Mouse (Mus musculus) midbrain, postnatal 0 days (tissue): ENCODE measurements around the gene Kcp. TPM values are rescaled to one million over a fixed set of nuclear protein-coding genes. Genes with fewer than 3 reads are reported as not detected.

Experiments
- ATAC-seq: fragments of 200-750 bp; cut with Nextera tagmentation; 2 replicates; pipeline ENCODE4 v1.8.0; 2017; ENCODE audit warnings: moderate number of reproducible peaks, mild to moderate bottlenecking, moderate TSS enrichment, moderate library complexity; ENCODE audit not compliant: low FRiP score
- DNase-seq: peaks from one replicate; pipeline ENCODE4 v3.0.0-alpha.2; 2015; ENCODE audit warnings: low spot score
- H3K27ac ChIP-seq: fragments of 300-500 bp; sonication (generic); 2 replicates; pipeline ENCODE4 v1.5.1; 2014; ENCODE audit warnings: low read depth, mild to moderate bottlenecking, low read length, mixed read lengths
- H3K27me3 ChIP-seq: fragments of 300-500 bp; sonication (generic); 2 replicates; pipeline ENCODE4 v1.6.1; 2014; ENCODE audit warnings: low read length, control low read depth, mixed read lengths; ENCODE audit not compliant: insufficient read depth
- H3K36me3 ChIP-seq: fragments of 300-500 bp; sonication (generic); 2 replicates; pipeline ENCODE4 v1.6.1; 2014; ENCODE audit warnings: low read length, control low read depth, mixed read lengths; ENCODE audit not compliant: insufficient read depth
- H3K4me1 ChIP-seq: fragments of 300-500 bp; sonication (generic); 2 replicates; pipeline ENCODE4 v1.6.1; 2014; ENCODE audit warnings: mild to moderate bottlenecking, control low read depth, antibody characterized with exemption, low read length, mixed read lengths; ENCODE audit not compliant: insufficient read depth
- H3K4me2 ChIP-seq: fragments of 300-500 bp; sonication (generic); 2 replicates; pipeline ENCODE4 v1.6.1; 2014; ENCODE audit warnings: low read depth, mild to moderate bottlenecking, low read length, mixed read lengths; ENCODE audit not compliant: poor library complexity, severe bottlenecking
- H3K4me3 ChIP-seq: fragments of 300-500 bp; sonication (generic); 2 replicates; pipeline ENCODE4 v1.5.1; 2014; ENCODE audit warnings: low read depth, mild to moderate bottlenecking, low read length, moderate library complexity
- H3K9ac ChIP-seq: fragments of 300-500 bp; sonication (generic); replicated peaks from 2 replicates; pipeline ENCODE4 v1.6.1; 2014; ENCODE audit warnings: mild to moderate bottlenecking, low read length, moderate library complexity, mixed read lengths; ENCODE audit not compliant: poor library complexity, severe bottlenecking
- H3K9me3 ChIP-seq: fragments of 300-500 bp; sonication (generic); 2 replicates; pipeline ENCODE4 v1.6.1; 2016; ENCODE audit warnings: low read length, control low read depth
- CTCF ChIP-seq: IDR thresholded peaks from 2 replicates; pipeline ENCODE4 v1.5.1; 2016; ENCODE audit warnings: antibody characterized with exemption, mild to moderate bottlenecking
- WGBS: fragments of 180-500 bp; shearing (Covaris S2); extraction: QIAGEN DNeasy Blood & Tissue Kit; methylation state at CpG from one replicate; pipeline ENCODE4 v1.1.7; 2014; 5-methylcytosine and 5-hydroxymethylcytosine counted together
- polyA plus RNA-seq: library from polyadenylated mRNA; unstranded; fragments of >200 nt; fragmentation: Nextera tagmentation; extraction: Ambion mirVana; gene quantifications from 2 replicates; pipeline ENCODE4 v1.2.1, GENCODE M21; 2015
- total RNA-seq: library from RNA; depleted of rRNA; stranded (reverse); fragments of >200 nt; gene quantifications from 2 replicates; pipeline ENCODE4 v1.2.3, GENCODE M21; 2014; rRNA removed

Kcp gene
- total RNA-seq: 16.3 and 27.0 TPM in 2 replicates
- polyA plus RNA-seq: 8.9 and 9.0 TPM in 2 replicates

DNA sequence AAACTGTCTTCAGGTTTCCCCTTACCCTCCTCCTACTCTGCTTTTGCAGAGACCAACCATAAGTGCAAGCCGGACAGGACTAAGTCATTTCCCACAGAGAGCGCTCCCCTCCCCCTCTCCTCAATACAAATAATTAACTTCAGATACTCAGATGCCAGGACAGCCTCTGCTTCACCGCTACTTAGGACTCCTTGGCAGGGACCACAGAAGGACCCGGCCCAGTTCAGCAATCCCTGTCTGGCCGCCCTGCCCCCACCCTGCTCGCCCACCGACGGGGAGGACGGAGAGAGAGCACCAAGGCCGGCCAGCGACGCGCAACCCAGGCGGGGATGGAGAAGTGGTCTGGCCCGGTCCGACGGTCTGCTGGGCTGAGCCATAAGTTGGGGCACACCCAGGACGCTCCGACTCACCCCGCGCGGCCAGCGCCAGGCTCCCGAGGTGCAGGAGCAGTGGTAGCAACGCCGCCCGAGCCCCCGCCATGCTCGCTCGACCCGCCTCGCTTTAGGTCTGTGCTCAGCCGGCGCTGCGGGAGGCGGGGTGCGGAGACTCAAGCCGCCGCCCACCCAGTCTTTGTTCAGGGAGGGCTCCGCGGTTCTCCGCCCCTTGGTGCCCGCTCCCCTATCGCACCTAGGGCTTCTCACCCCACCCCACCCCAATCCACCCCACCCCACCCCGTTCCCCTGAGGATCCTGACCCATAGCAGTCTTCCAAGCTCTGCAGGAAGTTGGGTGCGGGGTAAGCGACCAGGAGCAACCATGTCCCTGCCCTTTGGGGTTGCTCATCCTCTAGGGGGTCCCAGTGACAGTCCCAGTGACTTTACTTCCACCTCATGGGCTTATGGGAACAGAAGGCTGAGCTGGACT is at the start of gene Kcp:
Gene Kcp (minus strand): TSS at position 506 of the 863 bp plus-strand sequence.
- Histone ChIP-seq H3K36me3 (no peaks in the 10 kb centered on the region), H3K4me3 (peak within 1 kb of the TSS; percentile 47), H3K9me3 (no peaks in the 10 kb centered on the region), H3K9ac (peak within 1 kb of the TSS; percentile 50), H3K4me1 (peaks cover under 1% of the 10 kb centered on the region; the same call in 1 of the 2 replicates), H3K4me2 (peak within 1 kb of the TSS; percentile 62), H3K27ac (no peak within 1 kb of the TSS), H3K27me3 (peaks cover 19% of the 10 kb centered on the region; the same call in 1 of the 2 replicates)
- DNase-seq (no peak), ATAC-seq (peak; percentile 44; the same call in 1 of the 2 replicates)
- TF ChIP-seq CTCF: no peak
- WGBS: 3% methylated on average over 40 of the region's 47 CpGs

DNA sequence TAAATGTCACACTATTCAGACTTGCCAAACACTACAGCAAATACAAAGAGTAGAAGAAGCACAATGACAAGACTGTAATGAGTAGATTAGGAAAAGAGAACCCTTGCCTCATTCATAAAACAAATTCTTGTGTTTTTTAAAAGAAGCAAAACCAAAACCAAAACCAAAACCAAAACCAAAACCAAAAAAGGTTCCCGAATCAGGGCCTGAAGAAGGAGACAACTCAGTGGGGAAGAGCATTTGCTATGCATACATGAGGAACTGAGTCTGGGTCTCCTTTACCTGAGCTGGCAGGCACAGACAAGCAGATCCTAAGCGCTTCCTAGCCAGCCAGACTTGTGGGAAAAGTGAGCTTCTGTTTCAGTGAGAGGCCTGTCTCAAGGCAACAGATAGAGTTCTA is 49.4 kb upstream of the Kcp start:
- Histone ChIP-seq H3K27me3 (no peaks in the 10 kb centered on the region), H3K9me3 (no peaks in the 10 kb centered on the region), H3K4me2 (no peak overlapping the region), H3K9ac (no peak overlapping the region), H3K27ac (no peak overlapping the region), H3K4me1 (no peaks in the 10 kb centered on the region), H3K36me3 (peaks cover 56% of the 10 kb centered on the region), H3K4me3 (no peak overlapping the region)
- 94% methylated on average over 2 of the region's 2 CpGs for WGBS
- DNase-seq (no peak), ATAC-seq (no peak)
- no peak for TF ChIP-seq CTCF

DNA sequence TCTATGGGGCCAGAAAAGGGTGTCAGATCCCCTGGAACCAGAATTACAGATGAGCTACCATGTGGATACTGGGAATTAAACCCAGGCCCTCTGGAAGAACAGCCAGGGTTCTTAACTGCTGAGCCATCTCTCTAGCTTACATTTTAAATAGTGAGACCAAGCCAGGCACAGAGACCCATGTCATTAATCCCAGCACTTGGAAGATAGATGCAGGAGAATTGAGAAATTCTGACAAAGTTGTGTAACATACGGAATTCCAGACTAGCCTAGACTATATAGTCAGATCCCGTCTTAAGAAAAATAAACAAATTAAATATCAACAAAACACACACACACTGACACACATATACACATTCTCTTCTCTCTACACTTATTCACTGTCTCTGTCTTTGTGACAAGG is 44.8 kb upstream of the Kcp start:
- Histone ChIP-seq H3K27me3 (no peaks in the 10 kb centered on the region), H3K9me3 (no peaks in the 10 kb centered on the region), H3K36me3 (peaks cover 53% of the 10 kb centered on the region), H3K27ac (no peak overlapping the region), H3K9ac (no peak overlapping the region), H3K4me2 (no peak overlapping the region), H3K4me3 (no peak overlapping the region), H3K4me1 (no peaks in the 10 kb centered on the region)
- no peak for TF ChIP-seq CTCF
- WGBS: 90% methylated on average over 2 of the region's 2 CpGs
- ATAC-seq: no peak
- no peak for DNase-seq

DNA sequence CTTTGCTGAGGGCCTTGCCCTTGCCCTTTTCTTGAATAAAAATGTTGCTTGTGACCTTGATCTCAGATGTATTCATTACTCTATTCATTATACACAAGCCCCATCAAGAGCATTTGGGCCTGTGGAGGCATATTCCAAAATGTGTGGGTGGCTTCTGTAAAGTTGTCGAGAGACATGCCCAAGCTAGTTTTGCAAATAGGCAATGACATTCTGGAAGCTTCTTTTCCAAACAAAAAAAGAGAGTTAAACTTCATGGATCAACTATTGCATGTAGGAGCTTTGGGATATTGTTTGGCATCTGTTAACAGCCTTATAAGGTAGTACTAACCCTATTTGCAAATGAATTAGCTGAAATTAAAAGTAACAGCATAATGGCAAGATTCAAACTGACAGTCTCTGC is 40.3 kb upstream of the Kcp start:
- ATAC-seq (no peak), DNase-seq (no peak)
- WGBS: 100% methylated on average over 1 of the region's 1 CpGs
- no peaks in the 10 kb centered on the region for H3K4me1 ChIP-seq
- no peak overlapping the region for H3K4me3 ChIP-seq
- H3K27ac ChIP-seq: no peak overlapping the region
- no peak for TF ChIP-seq CTCF
- H3K36me3 ChIP-seq: peaks cover 57% of the 10 kb centered on the region
- no peaks in the 10 kb centered on the region for H3K27me3 ChIP-seq
- H3K9ac ChIP-seq: no peak overlapping the region
- no peaks in the 10 kb centered on the region for H3K9me3 ChIP-seq
- H3K4me2 ChIP-seq: no peak overlapping the region

DNA sequence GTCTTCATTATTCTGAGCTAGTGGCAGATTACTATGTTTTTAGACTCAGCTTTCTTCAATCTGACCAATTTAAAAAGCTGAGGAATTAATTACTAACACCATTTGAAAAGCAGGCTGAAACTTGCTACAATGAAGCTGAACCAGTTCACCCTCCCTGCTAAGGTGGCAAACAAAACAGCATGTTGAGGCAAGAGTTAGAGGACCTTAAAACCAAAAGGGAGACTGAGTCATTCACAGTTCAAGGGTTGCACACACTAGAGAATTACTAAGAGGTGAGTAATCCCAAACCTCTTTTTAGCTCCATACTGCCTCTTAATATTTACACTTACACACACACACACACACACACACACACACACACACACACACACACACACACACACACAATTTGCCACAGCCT is 39.8 kb upstream of the Kcp start:
- no peak for TF ChIP-seq CTCF
- Histone ChIP-seq H3K9ac (no peak overlapping the region), H3K27me3 (no peaks in the 10 kb centered on the region), H3K27ac (no peak overlapping the region), H3K36me3 (peaks cover 59% of the 10 kb centered on the region), H3K4me3 (no peak overlapping the region), H3K4me1 (no peaks in the 10 kb centered on the region), H3K9me3 (no peaks in the 10 kb centered on the region), H3K4me2 (no peak overlapping the region)
- ATAC-seq (no peak), DNase-seq (no peak)

DNA sequence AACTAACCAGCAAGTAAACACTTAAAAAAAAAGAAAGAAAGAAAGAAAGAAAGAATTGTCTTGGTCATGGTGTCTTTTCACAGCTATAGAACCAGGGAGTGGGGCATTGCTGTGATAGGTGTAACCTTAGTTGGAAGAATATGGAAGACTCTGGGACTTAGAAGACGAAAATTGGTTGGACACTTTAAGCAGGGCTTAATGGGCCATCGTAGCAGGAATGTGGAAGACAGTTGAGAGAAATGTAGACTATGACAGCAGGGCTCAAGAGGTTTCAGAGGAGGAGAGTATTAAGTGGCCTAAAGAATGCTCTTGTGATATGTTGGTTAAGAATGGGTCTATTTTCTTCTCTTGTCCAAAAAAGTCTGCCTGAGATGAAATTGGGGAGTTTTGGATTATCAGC is 37.9 kb upstream of the Kcp start:
- no peak overlapping the region for H3K4me3 ChIP-seq
- no peak overlapping the region for H3K4me2 ChIP-seq
- peaks cover 53% of the 10 kb centered on the region for H3K36me3 ChIP-seq
- DNase-seq (no peak), ATAC-seq (no peak)
- TF ChIP-seq CTCF: no peak
- 96% methylated on average over 2 of the region's 2 CpGs for WGBS
- no peaks in the 10 kb centered on the region for H3K27me3 ChIP-seq
- H3K27ac ChIP-seq: no peak overlapping the region
- no peak overlapping the region for H3K9ac ChIP-seq
- no peaks in the 10 kb centered on the region for H3K4me1 ChIP-seq
- H3K9me3 ChIP-seq: no peaks in the 10 kb centered on the region
